Mouse (Mus musculus) heart, postnatal 10 days (tissue): Measurements from ENCODE around the gene Odf3b. TPM values are rescaled to one million over a fixed set of nuclear protein-coding genes. Genes with fewer than 3 reads are reported as not detected.

Experiments
- DNase-seq, 2 experiments: peaks; one replicate each; pipeline ENCODE4 v3.0.0; 2021
- intact Hi-C: fragments of 180-260 bp; cut with DNase I; formaldehyde crosslinking; loops from one replicate; pipeline ENCODE4 v1.15.1; 2025
- total RNA-seq, 2 experiments: library from RNA; stranded (reverse); gene quantifications; 2 replicates each; pipeline ENCODE4 v1.2.3; 2021

The Odf3b gene
- total RNA-seq, 2 experiments from 2014 or later = 1.3 to 1.5 TPM

GRCm38 (mm10) chr15:89343325-89343724 lies 35.8 kb downstream of the Odf3b start:
- no peak for DNase-seq
- intact Hi-C loops = no loop called here

DNA sequence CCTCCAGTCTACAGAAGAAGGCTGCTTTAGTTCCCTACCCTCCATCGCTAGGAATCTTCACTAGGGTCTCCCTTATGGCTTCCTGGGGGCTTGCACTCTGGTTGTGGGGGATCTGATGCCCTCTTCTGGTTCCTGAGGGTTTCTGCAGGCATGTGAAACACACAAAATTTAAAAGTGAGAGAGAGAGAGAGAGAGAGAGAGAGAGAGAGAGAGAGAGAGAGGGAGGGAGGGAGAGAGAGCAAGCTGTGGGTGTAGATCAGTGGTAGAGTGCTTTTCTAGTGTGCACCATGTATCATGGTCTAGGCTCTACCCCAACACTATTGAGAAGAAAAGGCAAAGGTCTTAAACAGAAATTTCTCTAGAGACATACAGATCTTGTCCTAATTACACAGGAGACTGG lies 37.4 kb downstream of the Odf3b start:
- intact Hi-C loops = no loop called here
- DNase-seq = no peak

DNA sequence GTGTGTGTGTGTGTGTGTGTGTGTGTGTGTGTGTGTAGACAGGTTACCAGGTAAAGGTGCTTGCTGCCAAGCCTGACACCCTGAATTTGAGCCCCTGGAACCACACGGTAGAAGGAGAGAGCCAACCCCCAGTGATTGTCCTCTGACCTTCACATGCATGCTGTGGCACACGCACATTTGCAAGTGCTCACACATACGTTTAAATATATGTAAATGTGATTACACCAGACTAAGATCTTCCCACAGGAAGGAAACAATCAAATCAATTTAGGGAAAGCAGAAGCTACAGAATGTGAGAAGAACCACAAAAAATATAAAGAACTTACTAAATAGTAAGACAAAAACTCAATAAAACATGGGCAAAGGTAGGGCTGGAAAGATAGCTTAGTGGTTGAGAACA lies 38.9 kb downstream of the Odf3b start:
- intact Hi-C loops = no loop called here
- DNase-seq = no peak

GRCm38 (mm10) chr15:89339696-89340095 lies 39.4 kb downstream of the Odf3b start:
- intact Hi-C loops = no loop called here
- no peak for DNase-seq

DNA sequence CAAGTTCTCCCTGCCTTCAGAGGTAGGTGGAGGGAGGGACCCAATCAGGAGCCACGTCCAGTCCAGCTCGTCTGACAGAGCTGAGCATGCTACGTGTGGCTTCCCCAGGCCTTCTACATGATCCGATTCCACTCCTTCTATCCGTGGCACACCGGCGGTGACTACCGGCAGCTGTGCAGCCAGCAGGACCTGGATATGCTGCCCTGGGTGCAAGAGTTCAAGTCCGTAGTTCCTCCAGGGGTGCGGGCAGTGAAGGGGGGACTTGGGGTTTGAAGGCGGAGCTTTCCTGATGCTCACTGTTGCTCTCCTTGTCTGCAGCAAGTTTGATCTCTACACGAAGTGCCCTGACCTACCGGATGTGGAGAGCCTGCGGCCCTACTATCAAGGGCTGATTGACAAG lies 42.7 kb downstream of the Odf3b start:
- no peak for DNase-seq
- intact Hi-C loops = no loop called here

GRCm38 (mm10) chr15:89334774-89335537 lies 44.1 kb downstream of the Odf3b start:
- DNase-seq = no peak
- intact Hi-C loops = no loop called here

DNA sequence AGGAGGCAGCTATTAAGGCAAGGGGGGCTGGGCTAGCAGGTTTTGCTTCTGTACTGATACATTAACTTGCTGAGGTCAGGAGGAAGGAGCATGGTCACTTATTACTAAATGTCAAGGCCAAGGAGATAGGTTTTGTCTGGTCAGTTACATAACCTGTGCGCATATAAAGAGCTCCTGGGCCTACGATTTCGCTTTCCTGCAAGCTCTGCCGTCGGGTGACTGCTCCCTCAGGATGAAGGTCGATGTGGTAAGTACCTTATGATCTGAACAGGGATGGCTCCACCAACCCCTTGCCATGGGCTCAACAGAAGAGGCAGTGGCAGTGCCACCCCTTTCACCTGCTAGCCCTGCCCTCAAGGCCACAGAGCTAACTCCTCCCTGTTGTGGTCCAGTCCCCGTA lies 44.8 kb downstream of the Odf3b start, which contains the start of gene Miox:
Gene Miox (plus strand): TSS at position 128 of the 400 bp plus-strand sequence.
- DNase-seq = no peak
- intact Hi-C loops = no loop called here

Other genes starting within 250 kb of the Odf3b start
- gene Mapk12, start 238.6 kb downstream of the Odf3b start, total RNA-seq = 10 to 100 TPM; 23.8 to 24.8 TPM
- 1 to 10 TPM; 4.1 to 4.8 TPM for gene Mapk11, start 229.7 kb downstream of the Odf3b start, total RNA-seq
- 100 to 1,000 TPM; 115 to 145 TPM for gene Plxnb2, start 198.5 kb downstream of the Odf3b start, total RNA-seq
- 1 to 10 TPM; 8.6 TPM for gene Dennd6b, start 182.8 kb downstream of the Odf3b start, total RNA-seq
- 10 to 100 TPM; 59.5 to 60.6 TPM for gene Ppp6r2, start 167.7 kb downstream of the Odf3b start, total RNA-seq
- 10 to 100 TPM; 71.2 to 77.1 TPM for gene Sbf1, start 64.0 kb downstream of the Odf3b start, total RNA-seq
- gene Adm2, start 56.6 kb downstream of the Odf3b start, total RNA-seq = not detected
- not detected for gene Miox, start 44.9 kb downstream of the Odf3b start, total RNA-seq
- gene Lmf2, start 23.6 kb downstream of the Odf3b start, total RNA-seq = 10 to 100 TPM; 44.2 to 48.9 TPM
- 10 to 100 TPM; 79.2 to 80.9 TPM for gene Ncaph2, start 23.6 kb downstream of the Odf3b start, total RNA-seq
- gene Sco2, start 5.4 kb downstream of the Odf3b start, total RNA-seq = 10 to 100 TPM; 20.5 to 22.0 TPM
- gene Tymp, start 2.2 kb downstream of the Odf3b start, total RNA-seq = under 1 TPM; 0.31 to 0.64 TPM
- not detected for gene Klhdc7b, start 5.6 kb upstream of the Odf3b start, total RNA-seq
- not detected for gene Syce3, start 31.2 kb upstream of the Odf3b start, total RNA-seq
- gene Cpt1b, start 46.6 kb upstream of the Odf3b start, total RNA-seq = 100 to 1,000 TPM; 700 to 720 TPM
- 1 to 10 TPM; 1.9 to 2.4 TPM for gene C730034F03Rik, start 50.3 kb upstream of the Odf3b start, total RNA-seq
- gene Gm44502, start 50.4 kb upstream of the Odf3b start, total RNA-seq = 10 to 100 TPM; 14.6 to 15.4 TPM
- 10 to 100 TPM; 71.8 to 73.9 TPM for gene Chkb, start 50.6 kb upstream of the Odf3b start, total RNA-seq
- under 1 TPM; 0.05 to 0.12 TPM for gene Mapk8ip2, start 74.6 kb upstream of the Odf3b start, total RNA-seq
- 10 to 100 TPM; 18.1 to 18.4 TPM for gene Arsa, start 98.1 kb upstream of the Odf3b start, total RNA-seq
- 10 to 100 TPM; 82.6 to 86.1 TPM for gene Shank3, start 120.3 kb upstream of the Odf3b start, total RNA-seq
- gene Acr, start 189.0 kb upstream of the Odf3b start, total RNA-seq = 1 to 10 TPM in 1 of 2 experiments, under 1 TPM in 1; 0.55 to 1.5 TPM
- 1 to 10 TPM; 8.0 to 9.1 TPM for gene Rabl2, start 212.6 kb upstream of the Odf3b start, total RNA-seq